Mouse (Mus musculus) heart, adult 2 months (tissue): Measurements from ENCODE around the gene Zfp786. TPM values are rescaled to one million over a fixed set of nuclear protein-coding genes. Genes with fewer than 3 reads are reported as not detected.
A peak's percentile ranks its signal among the peaks of the same experiment; 100 is the strongest.

Experiments
- DNase-seq, 2 experiments: peaks; one replicate each; pipeline ENCODE4 v3.0.0; 2021
- H3K27ac ChIP-seq: fragments of 200-600 bp; 2 replicates; pipeline ENCODE4 v1.8.1; 2022
- H3K27me3 ChIP-seq: fragments of 200-500 bp; 2 replicates; pipeline ENCODE4 v1.6.1; 2012; ENCODE audit warnings: mild to moderate bottlenecking, low read length, inconsistent platforms, mixed read lengths; ENCODE audit not compliant: control insufficient read depth, insufficient read depth
- H3K36me3 ChIP-seq: fragments of 200-500 bp; 2 replicates; pipeline ENCODE4 v1.6.1; 2012; ENCODE audit warnings: low read length, inconsistent platforms; ENCODE audit not compliant: control insufficient read depth, insufficient read depth
- H3K4me1 ChIP-seq: fragments of 200-500 bp; 2 replicates; pipeline ENCODE4 v1.6.1; 2011; ENCODE audit warnings: low read length; ENCODE audit not compliant: control insufficient read depth, insufficient read depth
- H3K4me3 ChIP-seq: fragments of 200-600 bp; 2 replicates; pipeline ENCODE4 v1.8.1; 2022
- H3K79me2 ChIP-seq: fragments of 200-500 bp; replicated peaks from 2 replicates; pipeline ENCODE4 v1.6.1; 2012; ENCODE audit warnings: mild to moderate bottlenecking, inconsistent platforms, low read length, moderate library complexity, mixed read lengths; ENCODE audit not compliant: control insufficient read depth, insufficient read depth
- H3K9ac ChIP-seq: fragments of 200-500 bp; 2 replicates; pipeline ENCODE4 v1.6.1; 2012; ENCODE audit warnings: low read depth, mild to moderate bottlenecking, control low read depth, inconsistent platforms, low read length, mixed read lengths
- CTCF ChIP-seq: fragments of 200-600 bp; IDR thresholded peaks from 2 replicates; pipeline ENCODE4 v1.8.1; 2022; ENCODE audit warnings: antibody characterized with exemption, mild to moderate bottlenecking, moderate library complexity
- EP300 ChIP-seq: fragments of 200-500 bp; IDR thresholded peaks from 2 replicates; pipeline ENCODE4 v1.6.1; 2011; ENCODE audit warnings: low read depth, low read length, control low read depth; ENCODE audit not compliant: insufficient read depth
- POLR2A ChIP-seq: fragments of 200-500 bp; IDR thresholded peaks from 2 replicates; pipeline ENCODE4 v1.6.1; 2011; ENCODE audit warnings: mild to moderate bottlenecking, low read depth, low read length, control low read depth; ENCODE audit not compliant: insufficient read depth
- WGBS: fragments of 180-500 bp; shearing (Covaris S2); methylation state at CpG from one replicate; pipeline ENCODE4 v1.1.7; 2018; 5-methylcytosine and 5-hydroxymethylcytosine counted together
- intact Hi-C: fragments of 180-260 bp; cut with DNase I; formaldehyde crosslinking; loops from one replicate; pipeline ENCODE4 v1.15.1; 2025
- polyA plus RNA-seq: library from polyadenylated mRNA; depleted of rRNA; stranded (reverse); fragments of >200 nt; gene quantifications from 2 replicates; pipeline ENCODE4 v1.2.3, GENCODE M21; 2012
- total RNA-seq, 2 experiments: library from RNA; stranded (reverse); gene quantifications; 2 replicates each; pipeline ENCODE4 v1.2.3; 2021

The Zfp786 gene
- total and polyA plus RNA-seq, 3 experiments, result 0.20 to 0.78 (median 0.64) TPM

GRCm38 (mm10) chr6:47832220-47832619 is 1.6 kb upstream of the Zfp786 start:
- no peak for TF ChIP-seq POLR2A
- TF ChIP-seq EP300, result no peak
- no peak for TF ChIP-seq CTCF
- DNase-seq, result no peak

DNA sequence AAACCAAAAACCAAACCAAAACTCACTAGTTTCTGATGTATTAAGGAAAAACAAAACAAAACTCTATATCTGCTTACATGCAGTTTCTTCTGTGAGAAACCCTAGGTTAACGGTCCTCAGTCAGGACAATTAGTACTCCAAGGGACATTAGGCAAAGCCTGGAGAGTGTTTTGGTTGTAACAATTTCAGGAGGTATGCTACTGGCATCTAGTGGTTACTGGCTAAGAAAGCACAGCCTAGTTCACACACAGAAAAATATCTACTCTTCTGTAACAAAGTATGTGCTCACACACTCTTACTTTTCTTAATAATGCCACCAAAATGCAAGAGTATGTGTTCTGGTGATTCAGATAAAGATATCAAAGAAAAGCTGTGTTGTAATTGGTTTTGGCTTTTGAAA is 1.7 kb downstream of the Zfp786 start:
- no peak overlapping the region for H3K27ac ChIP-seq
- intact Hi-C loops, result loop anchor here (1.0 kb wide), 1 partner anchor 30 kb away; no protein-coding TSS in a partner anchor
- no peaks in the 10 kb centered on the region for H3K36me3 ChIP-seq
- H3K4me3 ChIP-seq, result no peak overlapping the region
- H3K4me1 ChIP-seq, result peaks cover 1% of the 10 kb centered on the region; the same call in 1 of the 2 replicates
- no peaks in the 10 kb centered on the region for H3K79me2 ChIP-seq
- no peaks in the 10 kb centered on the region for H3K27me3 ChIP-seq
- TF ChIP-seq CTCF (peak; percentile 68), POLR2A (no peak), EP300 (no peak)
- DNase-seq, result no peak
- WGBS, result 16% methylated on average over 1 of the region's 1 CpGs
- no peak overlapping the region for H3K9ac ChIP-seq

More at GRCm38 (mm10) chr6:47832220-47832619, 1.6 kb upstream of the Zfp786 start:
- 85% methylated on average over 1 of the region's 1 CpGs for WGBS
- Histone ChIP-seq H3K27me3 (no peaks in the 10 kb centered on the region), H3K4me1 (peaks cover 4% of the 10 kb centered on the region), H3K36me3 (peaks cover 3% of the 10 kb centered on the region), H3K4me3 (no peak overlapping the region), H3K27ac (no peak overlapping the region), H3K9ac (no peak overlapping the region), H3K79me2 (no peaks in the 10 kb centered on the region)
- intact Hi-C loops, result loop anchor here (10.0 kb wide), 2 partner anchors 213 to 253 kb away; partner anchors contain the start of genes Zfp746 and Zfp777

DNA sequence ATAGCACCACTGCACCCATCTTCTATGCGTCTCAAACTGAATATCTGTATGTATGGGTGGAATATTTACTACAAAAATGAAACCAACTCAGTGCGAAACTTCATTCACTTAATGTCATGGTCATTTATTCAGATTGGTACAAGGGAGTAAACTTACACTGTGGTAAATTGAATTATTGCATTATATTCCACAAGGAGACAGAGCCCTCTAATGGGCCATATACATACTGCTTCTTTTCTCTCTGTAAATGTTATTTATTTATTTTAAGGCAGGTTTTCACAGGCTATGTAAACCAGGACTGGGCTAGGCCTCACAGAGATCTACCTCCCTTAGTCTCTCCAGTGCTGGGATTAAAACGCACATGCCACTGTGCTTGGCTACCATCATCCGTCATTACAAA is 3.2 kb downstream of the Zfp786 start:
- Histone ChIP-seq H3K4me1 (peaks cover 1% of the 10 kb centered on the region; the same call in 1 of the 2 replicates), H3K79me2 (no peaks in the 10 kb centered on the region), H3K27ac (no peak overlapping the region), H3K27me3 (no peaks in the 10 kb centered on the region), H3K4me3 (no peak overlapping the region), H3K36me3 (no peaks in the 10 kb centered on the region), H3K9ac (no peak overlapping the region)
- intact Hi-C loops, result no loop called here
- no peak for DNase-seq
- no peak for TF ChIP-seq EP300
- TF ChIP-seq POLR2A, result no peak
- TF ChIP-seq CTCF, result no peak
- WGBS, result 96% methylated on average over 4 of the region's 4 CpGs

DNA sequence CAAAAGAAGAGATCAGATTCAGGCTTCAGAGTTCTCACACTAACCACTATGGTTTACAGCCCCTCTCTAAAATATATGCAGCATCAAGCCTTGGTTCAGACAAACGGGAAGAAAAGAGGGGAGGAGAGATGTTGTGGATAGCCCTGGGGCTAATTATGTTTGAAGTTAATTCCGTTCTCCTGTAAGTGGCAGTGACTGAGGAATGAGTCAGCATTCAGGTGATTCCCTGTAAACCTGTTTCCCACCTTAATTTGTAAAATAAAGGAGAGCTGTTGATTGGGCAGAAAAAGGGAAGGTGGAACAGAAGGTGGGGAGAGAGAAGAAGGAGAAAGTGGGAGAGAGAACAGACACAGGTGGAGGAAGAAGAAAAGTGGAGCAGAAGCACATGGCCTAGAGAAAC is 6.4 kb downstream of the Zfp786 start:
- no peaks in the 10 kb centered on the region for H3K36me3 ChIP-seq
- no peaks in the 10 kb centered on the region for H3K27me3 ChIP-seq
- intact Hi-C loops, result no loop called here
- H3K79me2 ChIP-seq, result no peaks in the 10 kb centered on the region
- H3K4me1 ChIP-seq, result no peaks in the 10 kb centered on the region
- H3K4me3 ChIP-seq, result no peak overlapping the region
- TF ChIP-seq CTCF, result no peak
- TF ChIP-seq POLR2A, result no peak
- TF ChIP-seq EP300, result no peak
- no peak overlapping the region for H3K9ac ChIP-seq
- 73% methylated on average over 2 of the region's 2 CpGs for WGBS
- DNase-seq, result no peak
- no peak overlapping the region for H3K27ac ChIP-seq

GRCm38 (mm10) chr6:47821776-47822175 is 8.9 kb downstream of the Zfp786 start:
- Histone ChIP-seq H3K4me1 (no peaks in the 10 kb centered on the region), H3K4me3 (no peak overlapping the region), H3K36me3 (no peaks in the 10 kb centered on the region), H3K79me2 (no peaks in the 10 kb centered on the region), H3K9ac (no peak overlapping the region), H3K27me3 (no peaks in the 10 kb centered on the region), H3K27ac (no peak overlapping the region)
- no peak for DNase-seq
- intact Hi-C loops, result no loop called here
- 89% methylated on average over 6 of the region's 6 CpGs for WGBS
- TF ChIP-seq POLR2A (no peak), EP300 (no peak), CTCF (no peak)

- Histone ChIP-seq H3K4me3 (no peak overlapping the region), H3K27me3 (no peaks in the 10 kb centered on the region), H3K27ac (no peak overlapping the region), H3K36me3 (no peaks in the 10 kb centered on the region), H3K4me1 (no peaks in the 10 kb centered on the region), H3K9ac (no peak overlapping the region), H3K79me2 (no peaks in the 10 kb centered on the region)
- no peak for DNase-seq
- WGBS, result 78% methylated on average over 5 of the region's 5 CpGs
- intact Hi-C loops, result no loop called here
- TF ChIP-seq POLR2A (no peak), CTCF (no peak)
These were observed 9.4 kb downstream of the Zfp786 start for GRCm38 (mm10) chr6:47821236-47821635.
